Mouse (Mus musculus): ENCODE data around the gene Tmprss4. TPM values are rescaled to one million over a fixed set of nuclear protein-coding genes. Genes with fewer than 3 reads are reported as not detected.

Gene Tmprss4
- polyA plus RNA-seq, 1 experiment from 2014 or later = not detected

GRCm38 (mm10) chr9:45125211-45125610 is 78.7 kb downstream of the Tmprss4 start:
- no peak overlapping the region for H3K4me2 ChIP-seq
- H3K4me1 ChIP-seq = peaks cover 23% of the 10 kb centered on the region
- WGBS = 94% methylated on average over 14 of the region's 14 CpGs
- H3K27me3 ChIP-seq (replicated peaks) = no peaks in the 10 kb centered on the region
- H3K4me3 ChIP-seq = no peak overlapping the region
- no peak overlapping the region for H3K27ac ChIP-seq
- no peak overlapping the region for H3K9ac ChIP-seq
- ATAC-seq (replicated peaks) = no peak
- peaks cover 19% of the 10 kb centered on the region for H3K36me3 ChIP-seq (replicated peaks)
- no peaks in the 10 kb centered on the region for H3K9me3 ChIP-seq

Other genes with a start within 250 kb of the Tmprss4 start
- gene Ube4a, start 238.5 kb downstream of the Tmprss4 start, polyA plus RNA-seq (2015; fragmentation: Nextera tagmentation; extraction: Ambion mirVana) = 35.7 and 40.5 TPM in 2 replicates
- not detected in 2 replicates for gene Cd3g, start 223.7 kb downstream of the Tmprss4 start, polyA plus RNA-seq (2015; fragmentation: Nextera tagmentation; extraction: Ambion mirVana)
- gene Cd3d, start 222.3 kb downstream of the Tmprss4 start, polyA plus RNA-seq (2015; fragmentation: Nextera tagmentation; extraction: Ambion mirVana) = not detected in 2 replicates
- 0.09 TPM in 1 of 2 replicates, not detected in the other for gene Cd3e, start 194.5 kb downstream of the Tmprss4 start, polyA plus RNA-seq (2015; fragmentation: Nextera tagmentation; extraction: Ambion mirVana)
- gene Mpzl2, start 164.3 kb downstream of the Tmprss4 start, polyA plus RNA-seq (2015; fragmentation: Nextera tagmentation; extraction: Ambion mirVana) = 2.5 and 2.8 TPM in 2 replicates
- gene Mpzl3, start 148.9 kb downstream of the Tmprss4 start, polyA plus RNA-seq (2015; fragmentation: Nextera tagmentation; extraction: Ambion mirVana) = 1.2 TPM in 2 replicates
- 0.24 and 0.26 TPM in 2 replicates for gene Jaml, start 124.9 kb downstream of the Tmprss4 start, polyA plus RNA-seq (2015; fragmentation: Nextera tagmentation; extraction: Ambion mirVana)
- gene Scn2b, start 86.3 kb downstream of the Tmprss4 start, polyA plus RNA-seq (2015; fragmentation: Nextera tagmentation; extraction: Ambion mirVana) = 10.0 and 11.2 TPM in 2 replicates
- 0.30 and 0.42 TPM in 2 replicates for gene Scn4b, start 65.7 kb downstream of the Tmprss4 start, polyA plus RNA-seq (2015; fragmentation: Nextera tagmentation; extraction: Ambion mirVana)
- not detected in 2 replicates for gene BC049352, start 22.1 kb downstream of the Tmprss4 start, polyA plus RNA-seq (2015; fragmentation: Nextera tagmentation; extraction: Ambion mirVana)
- 0.68 and 0.91 TPM in 2 replicates for gene Il10ra, start 65.1 kb upstream of the Tmprss4 start, polyA plus RNA-seq (2015; fragmentation: Nextera tagmentation; extraction: Ambion mirVana)
- not detected in 2 replicates for gene Tmprss13, start 115.0 kb upstream of the Tmprss4 start, polyA plus RNA-seq (2015; fragmentation: Nextera tagmentation; extraction: Ambion mirVana)
- 639 and 647 TPM in 2 replicates for gene Fxyd6, start 166.1 kb upstream of the Tmprss4 start, polyA plus RNA-seq (2015; fragmentation: Nextera tagmentation; extraction: Ambion mirVana)
- gene Fxyd2, start 195.6 kb upstream of the Tmprss4 start, polyA plus RNA-seq (2015; fragmentation: Nextera tagmentation; extraction: Ambion mirVana) = 10.4 and 11.4 TPM in 2 replicates
- gene Dscaml1, start 222.5 kb upstream of the Tmprss4 start, polyA plus RNA-seq (2015; fragmentation: Nextera tagmentation; extraction: Ambion mirVana) = 18.4 and 19.6 TPM in 2 replicates

Data from midbrain, embryonic 15.5 days (tissue).